ENCODE assay signal across 8 mouse cellular contexts in genomic region chr17:74489024-74489900, GRCm38 (mm10). TPM values are rescaled to one million over a fixed set of nuclear protein-coding genes. Genes with fewer than 3 reads are reported as not detected.
DNase-seq lines count a peak whose midpoint lies in the region; ATAC-seq and TF ChIP-seq lines count a peak whose summit lies in the region.

Gene Yipf4 (plus strand): TSS chr17:74489493.

- H3K9ac ChIP-seq in forebrain, embryonic 16.5 days (replicated peaks; ENCODE audit: low read depth, low read length): peak within 1 kb of the TSS; percentile 78
- H3K9ac ChIP-seq in lung, embryonic 14.5 days: peak within 1 kb of the TSS; percentile 87

- 4% methylated on average over 58 of the region's 58 CpGs for WGBS in forebrain, embryonic 16.5 days
- 4% methylated on average over 58 of the region's 58 CpGs for WGBS in lung, embryonic 14.5 days
- 4% methylated on average over 58 of the region's 58 CpGs for WGBS in olfactory bulb, adult 2 months
- 4% methylated on average over 58 of the region's 58 CpGs for WGBS in thymus, adult 2 months

- peak within 1 kb of the TSS; percentile 89 for H3K4me3 ChIP-seq in G1E (ENCODE audit: low read depth, low read length)
- H3K4me3 ChIP-seq in forebrain, embryonic 16.5 days (replicated peaks; ENCODE audit: low read length): peak within 1 kb of the TSS; percentile 87
- peak within 1 kb of the TSS; percentile 97 for H3K4me3 ChIP-seq in layer of hippocampus, adult 2 months
- peak within 1 kb of the TSS; percentile 96 for H3K4me3 ChIP-seq in lung, embryonic 14.5 days (ENCODE audit: low read depth, low read length)
- peak within 1 kb of the TSS; percentile 100 for H3K4me3 ChIP-seq in olfactory bulb, adult 2 months (ENCODE audit: insufficient read depth, low read depth, low read length)
- H3K4me3 ChIP-seq in thymus, adult 2 months (ENCODE audit: control insufficient read depth, insufficient read depth, low read length): peak within 1 kb of the TSS; percentile 60

- H3K27ac ChIP-seq in forebrain, embryonic 16.5 days (ENCODE audit: low read length): peak within 1 kb of the TSS; percentile 77
- peak within 1 kb of the TSS; percentile 91 for H3K27ac ChIP-seq in layer of hippocampus, adult 2 months
- H3K27ac ChIP-seq in lung, embryonic 14.5 days (ENCODE audit: low read depth): peak within 1 kb of the TSS; percentile 80
- H3K27ac ChIP-seq in olfactory bulb, adult 2 months (ENCODE audit: insufficient read depth, low read depth, low read length): peak within 1 kb of the TSS; percentile 69
- peak within 1 kb of the TSS; percentile 28 for H3K27ac ChIP-seq in thymus, adult 2 months (ENCODE audit: control insufficient read depth, insufficient read depth, low read length)

- TF ChIP-seq CTCF in G1E (IDR thresholded peaks at IDR 0.05; ENCODE audit: low read depth, low read length): no peak
- no peak for TF ChIP-seq CTCF in layer of hippocampus, adult 2 months (conservative IDR thresholded peaks at IDR 0.05)
- no peak for TF ChIP-seq CTCF in lung, embryonic 14.5 days (IDR thresholded peaks at IDR 0.05; ENCODE audit: low read depth)
- no peak for TF ChIP-seq CTCF in olfactory bulb, adult 2 months (IDR thresholded peaks at IDR 0.05; ENCODE audit: insufficient read depth, low read depth, low read length)
- 0 out of 2 replicates have a peak, but pooled peaks have one; percentile 8 for TF ChIP-seq CTCF in thymus, adult 2 months (IDR thresholded peaks at IDR 0.05; ENCODE audit: borderline replicate concordance, control insufficient read depth, extremely low read depth, insufficient read depth, low read length, poor library complexity)

- H3K4me2 ChIP-seq in forebrain, embryonic 16.5 days (ENCODE audit: low read length): peak within 1 kb of the TSS; percentile 69
- H3K4me2 ChIP-seq in lung, embryonic 14.5 days: peak within 1 kb of the TSS; percentile 61

- TF ChIP-seq POLR2A in olfactory bulb, adult 2 months (IDR thresholded peaks at IDR 0.05; ENCODE audit: insufficient read depth, low read depth, low read length): peak; percentile 56
- peak; percentile 83 for TF ChIP-seq POLR2A in thymus, adult 2 months (IDR thresholded peaks at IDR 0.05; ENCODE audit: control insufficient read depth, extremely low read depth, insufficient read depth, low read length, poor library complexity)

- no peaks in the 10 kb centered on the region for H3K9me3 ChIP-seq in G1E (replicated peaks)
- H3K9me3 ChIP-seq in forebrain, embryonic 16.5 days (ENCODE audit: control insufficient read depth, low read length): no peaks in the 10 kb centered on the region
- H3K9me3 ChIP-seq in lung, embryonic 14.5 days (ENCODE audit: low read depth, low read length): no peaks in the 10 kb centered on the region

- peak; percentile 100 for ATAC-seq in G1E (ENCODE audit: extremely low read depth, insufficient number of reproducible peaks, low FRiP score, poor library complexity, severe bottlenecking)
- peak; percentile 100 for ATAC-seq in forebrain, embryonic 16.5 days
- ATAC-seq in lung, embryonic 14.5 days (ENCODE audit: insufficient read depth): peak; percentile 100

- intact Hi-C loops in heart, postnatal 36 days (cut with DNase I): loop anchor here (2.0 to 5.0 kb wide), 3 partner anchors 38 to 152 kb away; partner anchors contain the start of genes Slc30a6 and Spast

- H3K4me1 ChIP-seq in G1E (ENCODE audit: insufficient read depth, low read depth, low read length): peaks cover 2% of the 10 kb centered on the region; the same call in 1 of the 2 replicates
- peaks cover 11% of the 10 kb centered on the region; the same call in 1 of the 2 replicates for H3K4me1 ChIP-seq in forebrain, embryonic 16.5 days (replicated peaks; ENCODE audit: control insufficient read depth, insufficient read depth, low read length)
- no peaks in the 10 kb centered on the region for H3K4me1 ChIP-seq in lung, embryonic 14.5 days (ENCODE audit: insufficient read depth)
- H3K4me1 ChIP-seq in olfactory bulb, adult 2 months (ENCODE audit: control insufficient read depth, insufficient read depth, low read length): no peaks in the 10 kb centered on the region
- no peaks in the 10 kb centered on the region for H3K4me1 ChIP-seq in thymus, adult 2 months (replicated peaks; ENCODE audit: control insufficient read depth, insufficient read depth, low read length)

- H3K36me3 ChIP-seq in G1E (replicated peaks): peaks cover 22% of the 10 kb centered on the region
- peaks cover 9% of the 10 kb centered on the region for H3K36me3 ChIP-seq in forebrain, embryonic 16.5 days (ENCODE audit: control insufficient read depth, insufficient read depth)
- H3K36me3 ChIP-seq in lung, embryonic 14.5 days (ENCODE audit: insufficient read depth): peaks cover 17% of the 10 kb centered on the region
- H3K36me3 ChIP-seq in thymus, adult 2 months (ENCODE audit: control insufficient read depth, insufficient read depth, low read length): peaks cover 16% of the 10 kb centered on the region

- peak; percentile 96 for DNase-seq in G1E (ENCODE audit: low spot score)
- peak; percentile 96 to 98 for DNase-seq in cerebellum, adult 18-20 months
- DNase-seq in heart, postnatal 36 days: peak; percentile 99
- peak; percentile 96 to 97 for DNase-seq in layer of hippocampus, adult 2 months (ENCODE audit: low spot score in 2 of 2)
- DNase-seq in lung, embryonic 14.5 days: peak; percentile 99
- peak; percentile 95 for DNase-seq in thymus, adult 2 months

- 0 out of 2 replicates have a peak, but pooled peaks cover 5% of the 10 kb centered on the region for H3K27me3 ChIP-seq in G1E (ENCODE audit: insufficient read depth, low read length)
- no peaks in the 10 kb centered on the region for H3K27me3 ChIP-seq in forebrain, embryonic 16.5 days (replicated peaks; ENCODE audit: control insufficient read depth, insufficient read depth, low read length)
- no peaks in the 10 kb centered on the region for H3K27me3 ChIP-seq in lung, embryonic 14.5 days (ENCODE audit: insufficient read depth, low read length)
- no peaks in the 10 kb centered on the region for H3K27me3 ChIP-seq in thymus, adult 2 months (ENCODE audit: control insufficient read depth, insufficient read depth, low read length)

RNA-seq across cellular contexts. Expression of gene Yipf4, which starts in this region (rescaled TPM):
- total RNA-seq in G1E (2014; fragmentation: Nextera tagmentation) (40.2 and 40.5 TPM in 2 replicates), G1E (2017) (32.9 and 49.6 TPM in 2 replicates)
- polyA plus RNA-seq in G1E (2012): 9.7 and 17.1 TPM in 2 replicates
- 50.4 and 62.0 TPM in 2 replicates for polyA plus RNA-seq in forebrain, embryonic 16.5 days (2015; fragmentation: Nextera tagmentation; extraction: Ambion mirVana)
- total RNA-seq in heart, postnatal 36 days (2021): 10 to 100 TPM; 67.8 to 68.2 TPM
- 10 to 100 TPM; 76.4 to 84.8 TPM for total RNA-seq in layer of hippocampus, adult 2 months (2021)
- 61.3 and 65.0 TPM in 2 replicates for polyA plus RNA-seq in lung, embryonic 14.5 days (2014; fragmentation: Nextera tagmentation; extraction: Ambion mirVana)
- polyA plus RNA-seq in olfactory bulb, adult 2 months (2012; ENCODE audit: insufficient read depth, insufficient read length, low replicate concordance, missing spikeins): not detected in 2 replicates
- 95.8 and 168 TPM in 2 replicates for polyA plus RNA-seq in thymus, adult 2 months (2012; rRNA removed)

Comparison
In these comparisons a context has a peak if more than half of its experiments do, and no peak if none do; other contexts are left out.
1. Peak in every context shown above with its lines: DNase-seq, ATAC-seq, H3K4me3 ChIP-seq and H3K27ac ChIP-seq.
2. H3K27ac ChIP-seq: peak in every context shown above with its lines; median percentile 91 in layer of hippocampus, adult 2 months; 80 in lung, embryonic 14.5 days; 77 in forebrain, embryonic 16.5 days; 69 in olfactory bulb, adult 2 months; 28 in thymus, adult 2 months.